Mouse (Mus musculus): ENCODE results near the gene Zfp775. TPM values are rescaled to one million over a fixed set of nuclear protein-coding genes. Genes with fewer than 3 reads are reported as not detected.
A peak's percentile ranks its signal among the peaks of the same experiment; 100 is the strongest.

Zfp775 gene
- polyA plus RNA-seq, 1 experiment from 2014 or later, result 7.4 TPM

DNA sequence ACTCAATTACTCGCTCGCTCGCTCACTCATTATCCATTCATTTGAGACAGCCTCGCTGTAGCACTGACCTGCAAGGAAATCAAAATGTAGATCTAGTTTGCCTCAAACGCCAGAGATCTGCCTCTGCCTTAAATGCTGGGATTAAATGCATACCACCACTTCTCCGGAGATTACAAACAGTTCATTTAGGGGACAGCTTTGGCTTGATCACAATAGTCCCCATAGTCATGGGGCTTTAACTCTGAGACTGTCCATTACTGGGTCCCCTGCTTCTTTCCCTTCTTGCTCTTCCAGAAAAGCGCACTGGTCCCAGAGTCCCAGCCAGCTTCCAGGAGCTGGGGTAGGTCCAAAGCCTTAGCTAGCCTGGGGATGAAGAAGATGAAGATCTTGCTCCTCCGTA is 24.6 kb downstream of the Zfp775 start, which contains the start of gene AI854703:
AI854703 (plus strand) TSS at position 301 of the 400 bp plus-strand sequence.
- Histone ChIP-seq H3K4me1 (ENCODE audit: control insufficient read depth, insufficient read depth, low read length) (no peaks in the 10 kb centered on the region), H3K9ac (replicated peaks; ENCODE audit: low read length) (peak within 1 kb of the TSS; percentile 22), H3K9me3 (replicated peaks; ENCODE audit: control insufficient read depth, low read length) (no peaks in the 10 kb centered on the region), H3K27me3 (ENCODE audit: control insufficient read depth, insufficient read depth, low read length) (peaks cover 17% of the 10 kb centered on the region), H3K36me3 (replicated peaks; ENCODE audit: control insufficient read depth, insufficient read depth, low read depth, low read length) (no peaks in the 10 kb centered on the region), H3K4me2 (ENCODE audit: low read depth, low read length) (peak within 1 kb of the TSS; percentile 73), H3K4me3 (ENCODE audit: low read depth, low read length) (peak within 1 kb of the TSS; percentile 32), H3K27ac (replicated peaks; ENCODE audit: low read depth, low read length) (no peak within 1 kb of the TSS)
- DNase-seq (ENCODE audit: low spot score) (no peak), ATAC-seq (replicated peaks; ENCODE audit: insufficient number of reproducible peaks, low FRiP score, low TSS enrichment, low read depth) (no peak)
- 30% methylated on average over 8 of the region's 8 CpGs for WGBS

DNA sequence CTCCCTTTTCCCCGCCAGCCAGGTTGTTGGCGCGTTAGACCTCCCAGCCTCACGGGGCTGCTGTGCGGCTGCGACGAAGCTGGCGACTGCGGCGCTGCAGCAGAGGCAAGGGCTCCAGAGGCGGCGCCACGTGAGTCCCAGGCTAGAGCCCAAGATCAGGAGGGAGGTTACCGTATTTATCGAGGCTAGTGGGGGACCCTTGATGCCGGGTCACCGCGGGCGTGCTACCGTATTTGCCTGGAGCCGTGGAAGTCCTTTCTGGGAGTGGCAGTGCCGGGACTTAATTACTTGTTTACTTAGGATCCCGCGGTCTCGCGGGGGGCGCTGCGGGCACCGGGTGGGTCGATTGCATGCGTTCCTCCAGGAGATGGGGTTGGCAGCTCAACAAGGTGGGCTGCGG is 25.1 kb downstream of the Zfp775 start:
- Histone ChIP-seq H3K4me1 (ENCODE audit: control insufficient read depth, insufficient read depth, low read length) (no peaks in the 10 kb centered on the region), H3K27ac (replicated peaks; ENCODE audit: low read depth, low read length) (no peak overlapping the region), H3K27me3 (ENCODE audit: control insufficient read depth, insufficient read depth, low read length) (peaks cover 17% of the 10 kb centered on the region), H3K9ac (replicated peaks; ENCODE audit: low read length) (peak overlapping the region; percentile 22), H3K4me3 (ENCODE audit: low read depth, low read length) (peak overlapping the region; percentile 32), H3K36me3 (replicated peaks; ENCODE audit: control insufficient read depth, insufficient read depth, low read depth, low read length) (no peaks in the 10 kb centered on the region), H3K9me3 (replicated peaks; ENCODE audit: control insufficient read depth, low read length) (no peaks in the 10 kb centered on the region), H3K4me2 (ENCODE audit: low read depth, low read length) (peak overlapping the region; percentile 73)
- no peak for ATAC-seq (replicated peaks; ENCODE audit: insufficient number of reproducible peaks, low FRiP score, low TSS enrichment, low read depth)
- peak; percentile 74 for DNase-seq (ENCODE audit: low spot score)
- under 1% methylated on average over 31 of the region's 32 CpGs for WGBS

DNA sequence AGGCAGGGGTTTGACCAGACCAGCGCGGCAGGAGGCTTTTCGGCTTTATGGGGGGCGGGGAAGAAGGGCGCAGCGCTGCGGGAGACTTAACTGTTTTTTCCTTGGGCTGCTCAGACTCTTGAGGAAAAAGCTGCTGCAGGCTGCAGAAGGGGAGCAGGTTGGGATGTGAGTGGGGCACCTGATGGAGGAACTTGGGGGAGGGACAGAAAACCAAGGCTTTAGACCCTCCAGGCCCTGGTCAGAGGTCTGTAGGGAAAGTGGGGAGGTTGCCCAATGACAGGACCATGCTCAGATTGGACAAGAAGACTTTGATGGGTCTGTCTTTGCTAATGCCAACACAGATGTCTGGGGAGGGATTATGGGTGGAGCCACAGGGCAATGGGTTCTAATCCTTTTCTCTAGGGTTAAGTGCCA is 25.7 kb downstream of the Zfp775 start:
- no peak overlapping the region for H3K27ac ChIP-seq (replicated peaks; ENCODE audit: low read depth, low read length)
- no peak overlapping the region; the same call in 1 of the 2 replicates for H3K9ac ChIP-seq (replicated peaks; ENCODE audit: low read length)
- H3K4me1 ChIP-seq (ENCODE audit: control insufficient read depth, insufficient read depth, low read length), result no peaks in the 10 kb centered on the region
- H3K36me3 ChIP-seq (replicated peaks; ENCODE audit: control insufficient read depth, insufficient read depth, low read depth, low read length), result no peaks in the 10 kb centered on the region
- peaks cover 17% of the 10 kb centered on the region for H3K27me3 ChIP-seq (ENCODE audit: control insufficient read depth, insufficient read depth, low read length)
- DNase-seq (ENCODE audit: low spot score), result no peak
- WGBS, result 5% methylated on average over 7 of the region's 7 CpGs
- ATAC-seq (replicated peaks; ENCODE audit: insufficient number of reproducible peaks, low FRiP score, low TSS enrichment, low read depth), result no peak
- H3K4me3 ChIP-seq (ENCODE audit: low read depth, low read length), result peak overlapping the region; percentile 32
- peak overlapping the region; percentile 73 for H3K4me2 ChIP-seq (ENCODE audit: low read depth, low read length)
- no peaks in the 10 kb centered on the region for H3K9me3 ChIP-seq (replicated peaks; ENCODE audit: control insufficient read depth, low read length)

DNA sequence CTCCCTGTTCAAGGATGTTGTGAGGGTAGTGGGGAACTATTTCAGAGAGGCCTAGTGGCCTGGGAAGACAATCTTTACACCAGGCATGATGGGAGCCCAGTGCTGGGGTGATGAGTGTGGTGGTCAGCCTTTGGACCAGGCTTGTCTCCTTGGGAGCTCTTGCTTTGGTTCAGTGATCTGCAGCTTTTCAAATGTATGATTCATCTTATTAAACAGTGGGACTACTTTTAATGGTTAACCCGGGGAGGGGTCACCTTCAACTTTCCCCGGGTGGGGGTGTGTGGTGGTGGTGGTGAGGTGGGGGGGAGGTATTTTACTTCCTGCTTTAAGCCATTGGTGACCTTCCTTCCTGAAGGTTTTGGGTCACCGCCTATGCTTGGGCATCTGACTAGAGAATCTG is 26.5 kb downstream of the Zfp775 start:
- H3K4me3 ChIP-seq (ENCODE audit: low read depth, low read length), result no peak overlapping the region
- no peaks in the 10 kb centered on the region for H3K9me3 ChIP-seq (replicated peaks; ENCODE audit: control insufficient read depth, low read length)
- ATAC-seq (replicated peaks; ENCODE audit: insufficient number of reproducible peaks, low FRiP score, low TSS enrichment, low read depth), result no peak
- H3K9ac ChIP-seq (replicated peaks; ENCODE audit: low read length), result no peak overlapping the region
- no peak for DNase-seq (ENCODE audit: low spot score)
- no peaks in the 10 kb centered on the region for H3K36me3 ChIP-seq (replicated peaks; ENCODE audit: control insufficient read depth, insufficient read depth, low read depth, low read length)
- 91% methylated on average over 3 of the region's 3 CpGs for WGBS
- no peak overlapping the region for H3K27ac ChIP-seq (replicated peaks; ENCODE audit: low read depth, low read length)
- H3K27me3 ChIP-seq (ENCODE audit: control insufficient read depth, insufficient read depth, low read length), result peaks cover 17% of the 10 kb centered on the region
- H3K4me2 ChIP-seq (ENCODE audit: low read depth, low read length), result no peak overlapping the region
- no peaks in the 10 kb centered on the region for H3K4me1 ChIP-seq (ENCODE audit: control insufficient read depth, insufficient read depth, low read length)

DNA sequence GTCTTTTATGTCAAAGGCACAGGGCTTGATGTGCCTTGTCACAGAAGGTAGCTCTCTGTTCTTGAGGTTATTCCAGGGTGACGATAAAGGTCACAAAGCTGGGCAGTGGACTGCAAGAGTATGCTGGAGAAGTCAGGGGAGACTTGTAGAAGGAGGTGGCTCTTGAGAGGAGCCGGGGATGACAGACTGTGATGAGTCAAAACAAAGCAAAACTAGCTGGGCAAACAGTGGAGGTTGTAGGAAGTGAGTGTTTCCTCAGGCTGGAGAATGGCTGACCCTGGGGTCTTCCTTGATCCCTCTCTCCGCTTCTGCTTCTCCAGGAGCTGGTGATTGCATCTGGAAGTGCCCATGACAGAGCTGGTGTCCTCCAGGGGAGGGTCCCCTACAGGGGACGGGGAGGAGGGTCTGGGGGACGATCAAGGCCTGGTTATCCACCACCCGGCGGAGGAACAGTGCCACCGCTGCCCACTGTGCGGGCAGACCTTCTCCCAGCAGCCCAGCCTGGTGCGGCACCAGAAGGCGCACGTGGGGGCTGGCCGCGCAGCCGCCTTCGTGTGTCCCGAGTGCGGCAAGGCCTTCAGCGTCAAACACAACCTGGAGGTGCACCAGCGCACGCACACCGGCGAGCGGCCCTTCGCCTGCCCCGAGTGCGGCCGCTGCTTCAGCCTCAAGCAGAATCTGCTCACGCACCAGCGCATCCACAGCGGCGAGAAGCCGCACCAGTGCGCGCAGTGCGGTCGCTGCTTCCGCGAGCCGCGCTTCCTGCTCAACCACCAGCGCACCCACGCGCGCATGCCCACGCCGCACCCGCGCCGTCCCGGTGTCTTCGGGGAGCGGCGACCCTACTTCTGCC is 27.2 kb downstream of the Zfp775 start:
- Histone ChIP-seq H3K4me2 (ENCODE audit: low read depth, low read length) (peak overlapping the region; percentile 85), H3K9me3 (replicated peaks; ENCODE audit: control insufficient read depth, low read length) (no peaks in the 10 kb centered on the region), H3K36me3 (replicated peaks; ENCODE audit: control insufficient read depth, insufficient read depth, low read depth, low read length) (no peaks in the 10 kb centered on the region), H3K4me1 (ENCODE audit: control insufficient read depth, insufficient read depth, low read length) (no peaks in the 10 kb centered on the region), H3K9ac (replicated peaks; ENCODE audit: low read length) (peak overlapping the region; percentile 45), H3K27me3 (ENCODE audit: control insufficient read depth, insufficient read depth, low read length) (peaks cover 17% of the 10 kb centered on the region), H3K4me3 (ENCODE audit: low read depth, low read length) (peak overlapping the region; percentile 36), H3K27ac (replicated peaks; ENCODE audit: low read depth, low read length) (no peak overlapping the region)
- DNase-seq (ENCODE audit: low spot score) (peak; percentile 37), ATAC-seq (replicated peaks; ENCODE audit: insufficient number of reproducible peaks, low FRiP score, low TSS enrichment, low read depth) (no peak)
- WGBS, result 13% methylated on average over 54 of the region's 54 CpGs

DNA sequence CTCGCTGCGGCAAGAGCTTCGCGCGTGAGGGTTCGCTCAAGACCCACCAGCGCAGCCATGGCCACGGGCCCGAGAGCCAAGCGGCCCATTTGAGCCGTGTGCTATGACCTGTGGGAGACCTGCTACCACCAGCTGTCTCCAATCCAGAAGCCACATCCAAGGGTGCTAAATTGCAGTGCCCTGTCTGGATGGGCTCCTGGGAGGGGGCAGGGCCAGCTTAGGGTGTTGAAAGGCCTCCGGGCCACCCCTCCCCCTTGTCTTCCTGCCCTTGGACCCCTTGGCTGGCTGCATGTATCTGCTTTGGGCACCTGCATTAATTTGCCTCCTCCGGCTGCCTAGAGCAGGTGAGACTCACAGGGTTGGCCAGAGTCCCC is 27.8 kb downstream of the Zfp775 start:
- H3K9ac ChIP-seq (replicated peaks; ENCODE audit: low read length), result peak overlapping the region; percentile 45
- peak overlapping the region; percentile 36 for H3K4me3 ChIP-seq (ENCODE audit: low read depth, low read length)
- H3K9me3 ChIP-seq (replicated peaks; ENCODE audit: control insufficient read depth, low read length), result no peaks in the 10 kb centered on the region
- H3K4me1 ChIP-seq (ENCODE audit: control insufficient read depth, insufficient read depth, low read length), result no peaks in the 10 kb centered on the region
- no peak for DNase-seq (ENCODE audit: low spot score)
- no peak for ATAC-seq (replicated peaks; ENCODE audit: insufficient number of reproducible peaks, low FRiP score, low TSS enrichment, low read depth)
- 14% methylated on average over 13 of the region's 13 CpGs for WGBS
- H3K4me2 ChIP-seq (ENCODE audit: low read depth, low read length), result peak overlapping the region; percentile 85
- H3K27me3 ChIP-seq (ENCODE audit: control insufficient read depth, insufficient read depth, low read length), result peaks cover 17% of the 10 kb centered on the region
- H3K36me3 ChIP-seq (replicated peaks; ENCODE audit: control insufficient read depth, insufficient read depth, low read depth, low read length), result no peaks in the 10 kb centered on the region
- H3K27ac ChIP-seq (replicated peaks; ENCODE audit: low read depth, low read length), result no peak overlapping the region

DNA sequence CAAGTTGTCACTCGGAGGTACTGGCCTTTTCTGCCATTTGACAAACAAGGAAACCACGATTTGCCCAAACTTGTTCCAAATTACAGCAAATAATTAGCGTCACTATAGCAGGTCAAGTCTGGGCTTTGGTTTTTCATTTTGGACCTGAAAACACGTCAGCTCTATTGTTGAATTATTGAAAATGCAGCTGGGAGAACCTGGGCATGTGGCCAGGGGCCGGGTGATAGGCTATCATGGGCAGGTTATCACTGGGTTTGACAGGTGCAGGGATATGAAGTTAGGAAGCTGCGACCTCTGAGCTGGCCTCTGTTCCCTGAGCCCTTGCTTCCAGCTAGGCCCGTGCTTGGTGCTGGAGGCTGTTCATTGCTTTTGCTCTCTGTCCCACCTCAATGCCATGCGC is 29.0 kb downstream of the Zfp775 start:
- DNase-seq (ENCODE audit: low spot score) (no peak), ATAC-seq (replicated peaks; ENCODE audit: insufficient number of reproducible peaks, low FRiP score, low TSS enrichment, low read depth) (no peak)
- no peaks in the 10 kb centered on the region for H3K36me3 ChIP-seq (replicated peaks; ENCODE audit: control insufficient read depth, insufficient read depth, low read depth, low read length)
- no peaks in the 10 kb centered on the region for H3K9me3 ChIP-seq (replicated peaks; ENCODE audit: control insufficient read depth, low read length)
- no peak overlapping the region for H3K4me3 ChIP-seq (ENCODE audit: low read depth, low read length)
- H3K27ac ChIP-seq (replicated peaks; ENCODE audit: low read depth, low read length), result no peak overlapping the region
- 89% methylated on average over 8 of the region's 8 CpGs for WGBS
- H3K9ac ChIP-seq (replicated peaks; ENCODE audit: low read length), result no peak overlapping the region
- H3K27me3 ChIP-seq (ENCODE audit: control insufficient read depth, insufficient read depth, low read length), result peaks cover 17% of the 10 kb centered on the region
- H3K4me2 ChIP-seq (ENCODE audit: low read depth, low read length), result no peak overlapping the region
- no peaks in the 10 kb centered on the region for H3K4me1 ChIP-seq (ENCODE audit: control insufficient read depth, insufficient read depth, low read length)

DNA sequence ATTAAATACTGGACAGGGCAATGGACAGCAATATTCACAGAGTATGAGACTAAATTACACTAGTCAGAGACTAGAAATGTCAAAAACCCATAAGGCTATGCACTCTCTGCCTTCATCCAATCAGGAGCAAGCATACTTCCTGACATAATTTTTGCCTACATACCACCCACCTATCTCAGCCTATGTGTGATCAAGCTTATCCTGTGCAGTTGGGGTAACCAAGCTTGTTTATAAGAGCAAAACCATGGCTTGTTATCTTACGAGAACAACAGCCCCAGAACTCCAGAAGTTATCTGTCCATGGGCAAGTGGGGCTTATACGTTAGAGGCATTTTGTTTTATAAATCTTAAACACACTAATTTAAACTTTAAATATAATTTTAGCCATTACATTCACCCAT is 33.2 kb downstream of the Zfp775 start:
- Histone ChIP-seq H3K27me3 (ENCODE audit: control insufficient read depth, insufficient read depth, low read length) (no peaks in the 10 kb centered on the region; the same call in 1 of the 2 replicates), H3K27ac (replicated peaks; ENCODE audit: low read depth, low read length) (no peak overlapping the region), H3K36me3 (replicated peaks; ENCODE audit: control insufficient read depth, insufficient read depth, low read depth, low read length) (no peaks in the 10 kb centered on the region), H3K9me3 (replicated peaks; ENCODE audit: control insufficient read depth, low read length) (no peaks in the 10 kb centered on the region), H3K4me3 (ENCODE audit: low read depth, low read length) (no peak overlapping the region), H3K4me1 (ENCODE audit: control insufficient read depth, insufficient read depth, low read length) (no peaks in the 10 kb centered on the region), H3K9ac (replicated peaks; ENCODE audit: low read length) (no peak overlapping the region), H3K4me2 (ENCODE audit: low read depth, low read length) (no peak overlapping the region)
- DNase-seq (ENCODE audit: low spot score) (no peak), ATAC-seq (replicated peaks; ENCODE audit: insufficient number of reproducible peaks, low FRiP score, low TSS enrichment, low read depth) (no peak)
- 67% methylated on average over 2 of the region's 2 CpGs for WGBS

Data from embryonic facial prominence, embryonic 11.5 days (tissue).